In the genomic region with DNA sequence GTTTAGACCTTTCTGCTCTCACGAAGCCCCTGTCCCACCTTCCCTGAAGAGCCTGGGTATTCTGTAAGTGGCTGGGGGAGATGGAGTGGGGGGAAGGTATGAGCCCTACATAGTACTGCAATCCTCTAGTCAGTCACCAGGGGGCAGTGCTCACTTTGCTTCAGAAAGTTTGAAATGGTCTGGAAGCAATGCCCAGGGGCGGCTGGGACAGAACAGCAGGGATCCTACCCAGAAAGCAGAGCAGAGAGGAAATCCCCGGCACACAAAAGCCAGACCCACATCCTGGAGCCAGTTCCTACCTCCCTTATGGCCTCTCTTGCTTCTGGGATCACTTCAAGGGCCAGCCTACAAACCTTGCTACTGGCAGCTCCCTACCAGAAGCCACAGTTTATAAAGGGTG, we compare ENCODE assay signal across 9 mouse cellular contexts. TPM values are rescaled to one million over a fixed set of nuclear protein-coding genes. Genes with fewer than 3 reads are reported as not detected.
DNase-seq lines count a peak whose midpoint lies in the region; ATAC-seq and TF ChIP-seq lines count a peak whose summit lies in the region.
"Had no signal": no experiment of that assay in that cellular context is flagged by ENCODE, and none has a peak within 500 bp of the region (broad histone marks: within the 10 kb centered on the region; RNA-seq: fewer than 3 reads in every experiment).

No protein-coding gene starts in this region.

- H3K4me1 ChIP-seq in bone marrow macrophage, adult 2 months (ENCODE audit: control insufficient read depth, insufficient read depth, low read length) = peaks cover 4% of the 10 kb centered on the region; the same call in 1 of the 2 replicates
- H3K4me1 ChIP-seq in forebrain, embryonic 10.5 days = peaks cover 28% of the 10 kb centered on the region
- H3K4me1 ChIP-seq in liver, postnatal 0 days (ENCODE audit: insufficient read depth) = no peaks in the 10 kb centered on the region
- H3K4me1 ChIP-seq in neural tube, embryonic 15.5 days = peaks cover 6% of the 10 kb centered on the region

- TF ChIP-seq EP300 in liver, postnatal 0 days (IDR thresholded peaks at IDR 0.05; ENCODE audit: low read depth) = no peak

- no peak overlapping the region for H3K27ac ChIP-seq in bone marrow macrophage, adult 2 months (ENCODE audit: insufficient read depth, low read depth, low read length)
- peak overlapping the region; percentile 79 for H3K27ac ChIP-seq in forebrain, embryonic 10.5 days
- H3K27ac ChIP-seq in liver, postnatal 0 days (ENCODE audit: low read depth) = 0 out of 2 replicates have a peak overlapping the region, but pooled peaks have one; percentile 11
- peak overlapping the region; percentile 68 for H3K27ac ChIP-seq in neural tube, embryonic 15.5 days (replicated peaks)
- H3K27ac ChIP-seq: macrophage had no signal

- H3K4me3 ChIP-seq in bone marrow macrophage, adult 2 months (ENCODE audit: insufficient read depth, low read length) = no peak overlapping the region
- H3K4me3 ChIP-seq in forebrain, embryonic 10.5 days = 0 out of 2 replicates have a peak overlapping the region, but pooled peaks have one; percentile 14
- H3K4me3 ChIP-seq in liver, postnatal 0 days (ENCODE audit: low read depth, low read length) = no peak overlapping the region
- H3K4me3 ChIP-seq in neural tube, embryonic 15.5 days (replicated peaks) = no peak overlapping the region

- intact Hi-C loops in heart, postnatal 10 days (cut with DNase I) = loop anchor here (1.0 to 5.0 kb wide), 2 partner anchors 139 to 478 kb away; no protein-coding TSS in a partner anchor

- no peak overlapping the region for H3K4me2 ChIP-seq in liver, postnatal 0 days (ENCODE audit: low read depth, low read length)
- peak overlapping the region; percentile 20; the same call in 1 of the 2 replicates for H3K4me2 ChIP-seq in neural tube, embryonic 15.5 days

- TF ChIP-seq CTCF in bone marrow macrophage, adult 2 months (IDR thresholded peaks at IDR 0.05; ENCODE audit: low read depth, low read length) = peak; percentile 75
- TF ChIP-seq CTCF in liver, postnatal 0 days (IDR thresholded peaks at IDR 0.05; ENCODE audit: low read depth) = peak; percentile 83

- no peaks in the 10 kb centered on the region for H3K9me3 ChIP-seq in forebrain, embryonic 10.5 days
- H3K9me3 ChIP-seq in liver, postnatal 0 days (ENCODE audit: low read length) = no peaks in the 10 kb centered on the region
- H3K9me3 ChIP-seq in neural tube, embryonic 15.5 days (replicated peaks) = no peaks in the 10 kb centered on the region

- H3K36me3 ChIP-seq in forebrain, embryonic 10.5 days (replicated peaks) = peaks cover 92% of the 10 kb centered on the region
- peaks cover 14% of the 10 kb centered on the region for H3K36me3 ChIP-seq in liver, postnatal 0 days (replicated peaks; ENCODE audit: insufficient read depth, low read length)
- H3K36me3 ChIP-seq in neural tube, embryonic 15.5 days = peaks cover 40% of the 10 kb centered on the region

- WGBS in forebrain, embryonic 10.5 days = 17% methylated on average over 3 of the region's 3 CpGs
- WGBS in liver, postnatal 0 days (ENCODE audit: insufficient replicate concordance) = 13% methylated on average over 3 of the region's 3 CpGs
- WGBS in neural tube, embryonic 15.5 days = 16% methylated on average over 3 of the region's 3 CpGs

- DNase-seq in CD8-positive naive resting alpha-beta T cell, adult 2 months (ENCODE audit: low read depth in 2 of 2, low spot score in 2 of 2) = peak; percentile 72 to 78
- DNase-seq in forebrain, embryonic 10.5 days (ENCODE audit: extremely low spot score, low spot score) = peak; percentile 81
- DNase-seq in heart, postnatal 10 days = peak; percentile 87 to 93
- DNase-seq in kidney, postnatal 36 days = peak; percentile 83 to 91
- DNase-seq in liver, postnatal 0 days = peak; percentile 79
- DNase-seq in testis, postnatal 10 days (ENCODE audit: low spot score) = peak; percentile 91

- no peak overlapping the region for H3K9ac ChIP-seq in liver, postnatal 0 days (replicated peaks)
- no peak overlapping the region for H3K9ac ChIP-seq in neural tube, embryonic 15.5 days (replicated peaks)

- no peak for TF ChIP-seq POLR2A in bone marrow macrophage, adult 2 months (IDR thresholded peaks at IDR 0.05; ENCODE audit: borderline replicate concordance, low read depth, low read length)

- H3K27me3 ChIP-seq in forebrain, embryonic 10.5 days (ENCODE audit: poor library complexity, severe bottlenecking) = no peaks in the 10 kb centered on the region
- H3K27me3 ChIP-seq in liver, postnatal 0 days (ENCODE audit: insufficient read depth, low read length) = no peaks in the 10 kb centered on the region
- no peaks in the 10 kb centered on the region for H3K27me3 ChIP-seq in neural tube, embryonic 15.5 days (replicated peaks)

- peak; percentile 66 for ATAC-seq in liver, postnatal 0 days
- peak; percentile 75; the same call in 1 of the 2 replicates for ATAC-seq in neural tube, embryonic 15.5 days (ENCODE audit: low FRiP score)

RNA-seq across cellular contexts. Expression of a gene that starts 40.9 kb away (rescaled TPM):
- polyA plus RNA-seq in bone marrow macrophage, adult 2 months (2012; ENCODE audit: insufficient read depth, insufficient read length, missing spikeins) = not detected in 2 replicates
- 1.8 TPM in 2 replicates for polyA plus RNA-seq in forebrain, embryonic 10.5 days (2016; fragmentation: Nextera tagmentation; extraction: Ambion mirVana)
- total RNA-seq in heart, postnatal 10 days (2021) = 10 to 100 TPM; 18.4 to 19.3 TPM
- polyA plus RNA-seq in liver, postnatal 0 days (2015; fragmentation: Nextera tagmentation; extraction: Ambion mirVana) = 145 and 152 TPM in 2 replicates
- polyA plus RNA-seq in neural tube, embryonic 15.5 days (2015; fragmentation: Nextera tagmentation; extraction: Ambion mirVana) = 5.9 and 8.0 TPM in 2 replicates

Comparison
In these comparisons a context has a peak if more than half of its experiments do, and no peak if none do; other contexts are left out.
1. RNA of a gene that starts 40.9 kb away (polyA plus RNA-seq): 145 to 152 TPM in liver, postnatal 0 days; 5.9 to 8.0 TPM in neural tube, embryonic 15.5 days, 1.8 TPM in forebrain, embryonic 10.5 days and not detected in bone marrow macrophage, adult 2 months; every median in the first group is over 10 times any median in the second.
2. Peak in every context shown above with its lines, with median percentiles within 50 percentile points of each other: DNase-seq.